Comparison of ENCODE assay signal across 8 mouse cellular contexts in genomic region chr19:57611291-57612178, GRCm38 (mm10). TPM values are rescaled to one million over a fixed set of nuclear protein-coding genes. Genes with fewer than 3 reads are reported as not detected.
DNase-seq lines count a peak whose midpoint lies in the region; ATAC-seq and TF ChIP-seq lines count a peak whose summit lies in the region.

No protein-coding gene starts in this region.

- H3K4me3 ChIP-seq in C2C12 (ENCODE audit: insufficient read depth, poor library complexity, severe bottlenecking): peak overlapping the region; percentile 55
- peak overlapping the region; percentile 64 for H3K4me3 ChIP-seq in embryonic facial prominence, embryonic 11.5 days (ENCODE audit: low read depth, low read length)
- peak overlapping the region; percentile 82 for H3K4me3 ChIP-seq in heart, embryonic 12.5 days
- peak overlapping the region; percentile 95 for H3K4me3 ChIP-seq in kidney, embryonic 16.5 days (ENCODE audit: low read length)
- peak overlapping the region; percentile 71 to 72 for H3K4me3 ChIP-seq in liver, embryonic 14.5 days (ENCODE audit: insufficient read depth in 1 of 2, low read depth in 2 of 2, low read length in 2 of 2)
- H3K4me3 ChIP-seq in testis, adult 2 months (ENCODE audit: control insufficient read depth, low read depth, low read length): peak overlapping the region; percentile 75

- TF ChIP-seq POLR2A in testis, adult 2 months (IDR thresholded peaks at IDR 0.05; ENCODE audit: control insufficient read depth, low read depth, low read length): no peak

- H3K9me3 ChIP-seq in embryonic facial prominence, embryonic 11.5 days (replicated peaks; ENCODE audit: control insufficient read depth, low read length): no peaks in the 10 kb centered on the region
- no peaks in the 10 kb centered on the region for H3K9me3 ChIP-seq in heart, embryonic 12.5 days (replicated peaks)
- H3K9me3 ChIP-seq in kidney, embryonic 16.5 days (ENCODE audit: low read length): no peaks in the 10 kb centered on the region
- no peaks in the 10 kb centered on the region for H3K9me3 ChIP-seq in liver, embryonic 14.5 days (ENCODE audit: control insufficient read depth, low read length)

- WGBS in embryonic facial prominence, embryonic 11.5 days: under 1% methylated on average over 54 of the region's 57 CpGs
- WGBS in heart, embryonic 12.5 days: 1% methylated on average over 53 of the region's 57 CpGs
- 1% methylated on average over 50 of the region's 57 CpGs for WGBS in kidney, embryonic 16.5 days
- 2% methylated on average over 50 of the region's 57 CpGs for WGBS in liver, embryonic 14.5 days (ENCODE audit: insufficient replicate concordance)

- TF ChIP-seq CTCF in C2C12 (IDR thresholded peaks at IDR 0.05; ENCODE audit: control insufficient read depth, insufficient read depth, insufficient read length): peak; percentile 45
- TF ChIP-seq CTCF in liver, embryonic 14.5 days (IDR thresholded peaks at IDR 0.05; ENCODE audit: low read depth): no peak; the same call in 1 of the 2 replicates
- no peak for TF ChIP-seq CTCF in testis, adult 2 months (IDR thresholded peaks at IDR 0.05; ENCODE audit: control insufficient read depth, insufficient read depth, insufficient replicate concordance, low read depth, low read length)

- H3K36me3 ChIP-seq in C2C12 (ENCODE audit: control insufficient read depth, insufficient read depth): no peaks in the 10 kb centered on the region
- H3K36me3 ChIP-seq in embryonic facial prominence, embryonic 11.5 days (replicated peaks; ENCODE audit: control insufficient read depth, insufficient read depth, low read depth, low read length): no peaks in the 10 kb centered on the region
- no peaks in the 10 kb centered on the region for H3K36me3 ChIP-seq in heart, embryonic 12.5 days
- no peaks in the 10 kb centered on the region for H3K36me3 ChIP-seq in kidney, embryonic 16.5 days (ENCODE audit: insufficient read depth, low read length)
- H3K36me3 ChIP-seq in liver, embryonic 14.5 days (replicated peaks; ENCODE audit: control insufficient read depth, insufficient read depth, low read depth): no peaks in the 10 kb centered on the region
- H3K36me3 ChIP-seq in testis, adult 2 months (ENCODE audit: control insufficient read depth, insufficient read depth, low read length): no peaks in the 10 kb centered on the region

- TF ChIP-seq EP300 in liver, embryonic 14.5 days (IDR thresholded peaks at IDR 0.05; ENCODE audit: low read depth): no peak

- peak overlapping the region; percentile 95 for H3K4me2 ChIP-seq in embryonic facial prominence, embryonic 11.5 days (ENCODE audit: low read depth, low read length)
- H3K4me2 ChIP-seq in heart, embryonic 12.5 days: peak overlapping the region; percentile 98
- peak overlapping the region; percentile 98 for H3K4me2 ChIP-seq in kidney, embryonic 16.5 days (replicated peaks; ENCODE audit: low read depth, low read length)
- peak overlapping the region; percentile 83 for H3K4me2 ChIP-seq in liver, embryonic 14.5 days (ENCODE audit: low read depth)

- peak overlapping the region; percentile 94; the same call in 1 of the 2 replicates for H3K27ac ChIP-seq in embryonic facial prominence, embryonic 11.5 days (replicated peaks; ENCODE audit: low read depth, low read length)
- peak overlapping the region; percentile 87 for H3K27ac ChIP-seq in heart, embryonic 12.5 days (ENCODE audit: poor library complexity, severe bottlenecking)
- H3K27ac ChIP-seq in kidney, embryonic 16.5 days (ENCODE audit: low read length): peak overlapping the region; percentile 96
- no peak overlapping the region for H3K27ac ChIP-seq in liver, embryonic 14.5 days
- H3K27ac ChIP-seq in testis, adult 2 months (ENCODE audit: control insufficient read depth, insufficient read depth, low read depth, low read length): no peak overlapping the region; the same call in 1 of the 2 replicates

- H3K4me1 ChIP-seq in embryonic facial prominence, embryonic 11.5 days (ENCODE audit: control insufficient read depth, insufficient read depth, low read length): no peaks in the 10 kb centered on the region
- H3K4me1 ChIP-seq in heart, embryonic 12.5 days (replicated peaks): peaks cover 12% of the 10 kb centered on the region
- H3K4me1 ChIP-seq in kidney, embryonic 16.5 days (ENCODE audit: insufficient read depth, low read length): peaks cover 21% of the 10 kb centered on the region
- H3K4me1 ChIP-seq in liver, embryonic 14.5 days (replicated peaks; ENCODE audit: control insufficient read depth in 2 of 2, insufficient read depth in 2 of 2, low read length in 1 of 2): no peaks in the 10 kb centered on the region; a peak in 1 of 4 replicates
- peaks cover 15% of the 10 kb centered on the region for H3K4me1 ChIP-seq in testis, adult 2 months (ENCODE audit: control insufficient read depth, insufficient read depth, low read length)

- peak overlapping the region; percentile 73 for H3ac ChIP-seq in C2C12 (ENCODE audit: control insufficient read depth, insufficient read length, low read depth)

- H3K79me3 ChIP-seq in C2C12 (ENCODE audit: low read depth): no peaks in the 10 kb centered on the region

- DNase-seq in adrenal gland, postnatal 10 days: peak; percentile 71
- peak; percentile 66 for DNase-seq in embryonic facial prominence, embryonic 11.5 days (ENCODE audit: low spot score)
- peak in 1 of 3 experiments; percentile 10 for DNase-seq in liver, embryonic 14.5 days (ENCODE audit: low read depth in 3 of 3, low spot score in 3 of 3)
- DNase-seq in neural tube, embryonic 10.5 days (ENCODE audit: extremely low spot score, low spot score): peak; percentile 70

- peak; percentile 75 for ATAC-seq in embryonic facial prominence, embryonic 11.5 days (replicated peaks; ENCODE audit: insufficient number of reproducible peaks, low FRiP score, low TSS enrichment, low read depth)
- ATAC-seq in heart, embryonic 12.5 days (ENCODE audit: insufficient number of reproducible peaks, low FRiP score): peak; percentile 80
- peak; percentile 87 for ATAC-seq in kidney, embryonic 16.5 days (ENCODE audit: low FRiP score, low TSS enrichment)
- peak; percentile 60 for ATAC-seq in liver, embryonic 14.5 days (ENCODE audit: insufficient read depth)

- H3K27me3 ChIP-seq in C2C12 (ENCODE audit: control insufficient read depth, insufficient read depth, insufficient read length): no peaks in the 10 kb centered on the region
- no peaks in the 10 kb centered on the region for H3K27me3 ChIP-seq in embryonic facial prominence, embryonic 11.5 days (ENCODE audit: control insufficient read depth, insufficient read depth, low read length)
- 0 out of 2 replicates have a peak, but pooled peaks cover 3% of the 10 kb centered on the region for H3K27me3 ChIP-seq in heart, embryonic 12.5 days (replicated peaks)
- no peaks in the 10 kb centered on the region for H3K27me3 ChIP-seq in kidney, embryonic 16.5 days (ENCODE audit: insufficient read depth, low read length)
- H3K27me3 ChIP-seq in liver, embryonic 14.5 days (ENCODE audit: control insufficient read depth, insufficient read depth, low read length): no peaks in the 10 kb centered on the region; the same call in none of the 2 replicates
- H3K27me3 ChIP-seq in testis, adult 2 months (ENCODE audit: control insufficient read depth, insufficient read depth, low read length): peaks cover 4% of the 10 kb centered on the region; the same call in 1 of the 2 replicates

- peak overlapping the region; percentile 92 for H3K9ac ChIP-seq in embryonic facial prominence, embryonic 11.5 days (replicated peaks; ENCODE audit: low read length)
- H3K9ac ChIP-seq in heart, embryonic 12.5 days: peak overlapping the region; percentile 91
- H3K9ac ChIP-seq in kidney, embryonic 16.5 days (replicated peaks; ENCODE audit: low read length): peak overlapping the region; percentile 96
- H3K9ac ChIP-seq in liver, embryonic 14.5 days (replicated peaks): peak overlapping the region; percentile 64

- H3K79me2 ChIP-seq in C2C12 (ENCODE audit: control insufficient read depth, insufficient read depth): no peaks in the 10 kb centered on the region

TF ChIP-seq in C2C12, 6 proteins besides CTCF, POLR2A, EP300 and RAD21:
- no peak for TF ChIP-seq CEBPB (IDR thresholded peaks at IDR 0.05; ENCODE audit: low read depth)
- TF ChIP-seq MYOG (IDR thresholded peaks at IDR 0.05; ENCODE audit: control insufficient read depth, extremely low read depth, insufficient read length): no peak
- no peak for TF ChIP-seq USF1 (IDR thresholded peaks at IDR 0.05; ENCODE audit: low read depth)
- TF ChIP-seq MAX (IDR thresholded peaks at IDR 0.05): no peak
- no peak for TF ChIP-seq FOSL1 (IDR thresholded peaks at IDR 0.05; ENCODE audit: insufficient read depth, low read length, poor library complexity, severe bottlenecking)
- no peak for TF ChIP-seq MYOD1 (IDR thresholded peaks at IDR 0.05; ENCODE audit: control insufficient read depth, insufficient read length, low read depth)

RNA-seq across cellular contexts. Expression of gene Atrnl1, which starts 0.7 kb away (rescaled TPM):
- polyA plus RNA-seq in C2C12 (2012; fragmentation: generic; extraction: Trizol): 3.3 TPM
- 10 to 100 TPM; 25.3 to 33.2 TPM for total RNA-seq in adrenal gland, postnatal 10 days (2021)
- polyA plus RNA-seq in embryonic facial prominence, embryonic 11.5 days (2014; fragmentation: Nextera tagmentation; extraction: Ambion mirVana): 7.2 and 7.8 TPM in 2 replicates
- 5.1 and 6.5 TPM in 2 replicates for polyA plus RNA-seq in heart, embryonic 12.5 days (2016; fragmentation: Nextera tagmentation; extraction: Ambion mirVana)
- polyA plus RNA-seq in kidney, embryonic 16.5 days (2015; fragmentation: Nextera tagmentation; extraction: Ambion mirVana): 8.9 and 9.6 TPM in 2 replicates
- 0.93 and 1.3 TPM in 2 replicates for polyA plus RNA-seq in liver, embryonic 14.5 days (2012; rRNA removed)
- 0.46 and 0.57 TPM in 2 replicates for polyA plus RNA-seq in liver, embryonic 14.5 days (2014; fragmentation: Nextera tagmentation; extraction: Ambion mirVana)
- polyA plus RNA-seq in testis, adult 2 months (2012; rRNA removed): 3.4 and 3.8 TPM in 2 replicates

Comparison
In these comparisons a context has a peak if more than half of its experiments do, and no peak if none do; other contexts are left out.
1. H3K27ac ChIP-seq: peak in embryonic facial prominence, embryonic 11.5 days (single experiment), heart, embryonic 12.5 days (single experiment) and kidney, embryonic 16.5 days (single experiment); none in liver, embryonic 14.5 days (single experiment) and testis, adult 2 months (single experiment).
2. Peak in every context shown above with its lines, with median percentiles within 50 percentile points of each other: H3K4me3 ChIP-seq, ATAC-seq, H3K4me2 ChIP-seq and H3K9ac ChIP-seq.